Mouse (Mus musculus): ENCODE results near the gene Trappc4. TPM values are rescaled to one million over a fixed set of nuclear protein-coding genes. Genes with fewer than 3 reads are reported as not detected.
"Not testable (repeated sequence)": the region's sequence is repeated elsewhere in the genome, so short reads cannot be mapped to it uniquely, and the experiment has no call there.

The Trappc4 gene
- total RNA-seq (2014; fragmentation: Nextera tagmentation) (71.6 and 116 TPM in 2 replicates), total RNA-seq (2017) (28.4 and 36.8 TPM in 2 replicates)

GRCm38 (mm10) chr9:44406906-44407751 is at the start of gene Trappc4, which contains the start of gene Rps25:
TSS of gene Trappc4 (minus strand) at chr9:44407600.
TSS of gene Rps25 (plus strand) at chr9:44407139.
- ATAC-seq (replicated peaks; ENCODE audit: low FRiP score, low TSS enrichment, poor library complexity, severe bottlenecking): peak; percentile 92

GRCm38 (mm10) chr9:44454891-44455220 is 47.5 kb upstream of the Trappc4 start, which contains the start of gene Upk2:
TSS of gene Upk2 (minus strand) at chr9:44454976.
- no peak for ATAC-seq (replicated peaks; ENCODE audit: low FRiP score, low TSS enrichment, poor library complexity, severe bottlenecking)

- peak; percentile 87 for ATAC-seq (replicated peaks; ENCODE audit: low FRiP score, low TSS enrichment, poor library complexity, severe bottlenecking)
Measured at GRCm38 (mm10) chr9:44454132-44454890, 46.9 kb upstream of the Trappc4 start.

- ATAC-seq (replicated peaks; ENCODE audit: low FRiP score, low TSS enrichment, poor library complexity, severe bottlenecking): no peak
Measured at GRCm38 (mm10) chr9:44450387-44450786, 43.0 kb upstream of the Trappc4 start.

- not testable (repeated sequence) for ATAC-seq (replicated peaks; ENCODE audit: low FRiP score, low TSS enrichment, poor library complexity, severe bottlenecking)
Measured at GRCm38 (mm10) chr9:44444402-44445025, 37.1 kb upstream of the Trappc4 start.

GRCm38 (mm10) chr9:44440961-44441360 is 33.6 kb upstream of the Trappc4 start, which contains the start of gene Foxr1:
TSS of gene Foxr1 (minus strand) at chr9:44441136.
- ATAC-seq (replicated peaks; ENCODE audit: low FRiP score, low TSS enrichment, poor library complexity, severe bottlenecking): no peak

- no peak for ATAC-seq (replicated peaks; ENCODE audit: low FRiP score, low TSS enrichment, poor library complexity, severe bottlenecking)
Measured at GRCm38 (mm10) chr9:44435747-44436146, 28.3 kb upstream of the Trappc4 start.

GRCm38 (mm10) chr9:44432577-44433185 is 25.3 kb upstream of the Trappc4 start:
- ATAC-seq (replicated peaks; ENCODE audit: low FRiP score, low TSS enrichment, poor library complexity, severe bottlenecking): no peak

GRCm38 (mm10) chr9:44423576-44423975 is 16.2 kb upstream of the Trappc4 start:
- no peak for ATAC-seq (replicated peaks; ENCODE audit: low FRiP score, low TSS enrichment, poor library complexity, severe bottlenecking)

GRCm38 (mm10) chr9:44420280-44420898 is 13.0 kb upstream of the Trappc4 start:
- ATAC-seq (replicated peaks; ENCODE audit: low FRiP score, low TSS enrichment, poor library complexity, severe bottlenecking): no peak

- not testable (repeated sequence) for ATAC-seq (replicated peaks; ENCODE audit: low FRiP score, low TSS enrichment, poor library complexity, severe bottlenecking)
Measured at GRCm38 (mm10) chr9:44419730-44420129, 12.3 kb upstream of the Trappc4 start.

- ATAC-seq (replicated peaks; ENCODE audit: low FRiP score, low TSS enrichment, poor library complexity, severe bottlenecking): no peak
Measured at GRCm38 (mm10) chr9:44418519-44419385, 11.4 kb upstream of the Trappc4 start, which contains the start of gene Ccdc84. TSS of gene Ccdc84 (minus strand) at chr9:44418569.

GRCm38 (mm10) chr9:44417892-44418363 is 10.5 kb upstream of the Trappc4 start:
- peak; percentile 93 for ATAC-seq (replicated peaks; ENCODE audit: low FRiP score, low TSS enrichment, poor library complexity, severe bottlenecking)

GRCm38 (mm10) chr9:44417156-44417891 is 9.9 kb upstream of the Trappc4 start:
- ATAC-seq (replicated peaks; ENCODE audit: low FRiP score, low TSS enrichment, poor library complexity, severe bottlenecking): peak; percentile 13; the same call in 1 of the 2 replicates

- ATAC-seq (replicated peaks; ENCODE audit: low FRiP score, low TSS enrichment, poor library complexity, severe bottlenecking): peak; percentile 8; the same call in 1 of the 2 replicates
Measured at GRCm38 (mm10) chr9:44412781-44413180, 5.4 kb upstream of the Trappc4 start.

GRCm38 (mm10) chr9:44412306-44412705 is 4.9 kb upstream of the Trappc4 start:
- peak; percentile 16 for ATAC-seq (replicated peaks; ENCODE audit: low FRiP score, low TSS enrichment, poor library complexity, severe bottlenecking)

- ATAC-seq (replicated peaks; ENCODE audit: low FRiP score, low TSS enrichment, poor library complexity, severe bottlenecking): 0 out of 2 replicates have a peak, but pooled peaks have one; percentile 1
Measured at GRCm38 (mm10) chr9:44411601-44412130, 4.3 kb upstream of the Trappc4 start.
